Mouse (Mus musculus): Measurements from ENCODE around the gene Sdhb.

The Sdhb gene

DNA sequence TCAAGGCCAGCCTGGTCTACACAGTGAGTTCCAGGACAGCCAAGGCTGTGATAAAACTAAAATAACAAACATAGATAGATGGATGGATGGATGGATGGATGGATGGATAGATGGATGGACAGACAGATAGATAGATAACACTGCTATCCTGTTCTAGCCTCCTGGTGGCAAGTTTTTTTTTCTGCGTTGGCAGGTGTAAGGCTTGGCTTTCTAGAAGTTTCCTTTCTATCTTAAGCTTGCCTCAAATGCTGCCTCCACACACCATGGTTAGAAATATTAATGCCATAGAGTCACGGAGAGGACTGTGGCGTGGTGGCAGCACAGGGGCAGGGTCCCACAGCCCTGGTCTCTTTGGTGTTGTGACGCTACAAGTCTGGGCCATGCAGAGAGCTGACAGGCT is 15.4 kb upstream of the Sdhb start:
- ChIA-PET POLR2A (interaction anchor here in 1 of 4 experiments (0.7 to 1.5 kb wide), 2 partner anchors 8 to 12 kb away, joined by 3 read pairs; no protein-coding TSS in a partner anchor), CTCF (interaction anchor here in 1 of 4 experiments (0.6 kb wide), 1 partner anchor 201 kb away, joined by 10 read pairs; no protein-coding TSS in a partner anchor)

DNA sequence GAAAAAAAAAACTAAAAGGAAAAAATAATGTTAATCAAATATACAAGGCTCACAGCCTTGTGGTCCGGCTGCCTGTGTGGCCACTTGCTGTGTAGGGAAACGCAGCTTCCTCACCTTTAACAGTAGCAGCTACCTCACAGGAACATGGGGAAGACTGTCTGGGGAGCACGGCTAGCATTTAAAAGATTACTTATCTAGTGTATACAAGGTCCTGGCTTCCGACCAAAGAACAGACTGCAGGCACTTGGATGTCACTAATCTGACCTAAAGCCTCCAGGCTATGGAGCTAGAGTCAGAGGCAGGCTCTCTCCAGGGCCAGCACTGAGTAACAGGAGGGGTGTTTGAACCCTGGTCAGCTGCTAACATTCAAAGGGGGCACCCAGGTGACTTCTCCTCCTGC is 15.0 kb upstream of the Sdhb start:
- POLR2A ChIA-PET, result interaction anchor here in 3 of 4 experiments (0.7 to 1.5 kb wide), 5 partner anchors 9 to 1391 kb away, joined by 3 to 5 read pairs (median 3); no protein-coding TSS in a partner anchor

GRCm38 (mm10) chr4:140946580-140947205 is 14.3 kb upstream of the Sdhb start:
- ChIA-PET CTCF (interaction anchor here in 2 of 4 experiments (0.6 to 1.1 kb wide), 7 partner anchors 9 to 202 kb away, joined by 3 to 8 read pairs (median 5); no protein-coding TSS in a partner anchor), POLR2A (interaction anchor here in 3 of 4 experiments (0.6 to 2.0 kb wide), 10 partner anchors 9 to 1390 kb away, joined by 3 to 6 read pairs (median 3); partner anchors contain the start of gene Necap2 (in 1 of the 3))

More for the DNA sequence above, 15.0 kb upstream of the Sdhb start:
- CTCF ChIA-PET, result interaction anchor here in 2 of 4 experiments (0.6 to 1.1 kb wide), 2 partner anchors 12 to 201 kb away, joined by 6 to 10 read pairs; no protein-coding TSS in a partner anchor

- CTCF ChIA-PET, result interaction anchor here (0.5 to 2.0 kb wide), 14 partner anchors 10 to 1158 kb away, joined by 3 to 13 read pairs (median 4); no protein-coding TSS in a partner anchor
- POLR2A ChIA-PET, result interaction anchor here in 3 of 4 experiments (0.6 to 2.0 kb wide), 19 partner anchors 10 to 248 kb away, joined by 3 to 7 read pairs (median 3); partner anchors contain the start of gene Necap2 (in 1 of the 3)
Measured at GRCm38 (mm10) chr4:140947487-140948440, 13.2 kb upstream of the Sdhb start.

GRCm38 (mm10) chr4:140948481-140948880 is 12.5 kb upstream of the Sdhb start:
- CTCF ChIA-PET, result interaction anchor here (0.6 to 2.0 kb wide), 15 partner anchors 9 to 1158 kb away, joined by 3 to 13 read pairs (median 4); no protein-coding TSS in a partner anchor

GRCm38 (mm10) chr4:140949052-140949451 is 12.0 kb upstream of the Sdhb start:
- CTCF ChIA-PET, result interaction anchor here (0.6 to 2.0 kb wide), 9 partner anchors 8 to 399 kb away, joined by 3 to 12 read pairs (median 4); no protein-coding TSS in a partner anchor
- POLR2A ChIA-PET, result interaction anchor here in 3 of 4 experiments (0.6 to 1.7 kb wide), 12 partner anchors 9 to 1211 kb away, joined by 3 to 7 read pairs (median 3); no protein-coding TSS in a partner anchor

More at GRCm38 (mm10) chr4:140948481-140948880, 12.5 kb upstream of the Sdhb start:
- POLR2A ChIA-PET, result interaction anchor here (0.6 to 2.0 kb wide), 18 partner anchors 9 to 1210 kb away, joined by 3 to 7 read pairs (median 3); partner anchors contain the start of gene Necap2 (in 1 of the 4)

- POLR2A ChIA-PET, result interaction anchor here in 2 of 4 experiments (1.0 to 1.7 kb wide), 4 partner anchors 13 to 35 kb away, joined by 3 to 4 read pairs (median 3); no protein-coding TSS in a partner anchor
- CTCF ChIA-PET, result interaction anchor here in 3 of 4 experiments (0.6 to 1.9 kb wide), 5 partner anchors 8 to 165 kb away, joined by 3 to 10 read pairs (median 4); no protein-coding TSS in a partner anchor
Measured at GRCm38 (mm10) chr4:140949616-140950015, 11.4 kb upstream of the Sdhb start.

DNA sequence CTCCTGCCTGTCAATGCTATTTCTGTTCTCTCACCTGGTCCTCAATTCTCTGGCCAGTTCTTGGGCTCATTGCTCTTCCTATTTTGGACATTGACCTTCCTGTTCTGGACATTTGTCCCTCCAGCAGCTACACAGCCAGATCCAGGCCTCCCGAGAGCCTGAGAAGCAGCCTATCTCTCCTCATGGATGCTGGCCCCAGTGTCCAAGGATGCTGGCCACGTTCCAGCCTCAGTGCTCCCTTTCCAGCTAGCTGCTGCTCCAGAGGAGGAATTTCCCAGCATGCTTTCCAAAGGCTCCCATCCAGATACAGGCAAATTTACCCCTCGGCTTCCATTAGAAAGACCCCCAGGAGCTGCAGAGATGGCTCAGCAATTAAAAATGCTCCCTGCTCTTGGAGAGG is 10.4 kb upstream of the Sdhb start:
- CTCF ChIA-PET, result interaction anchor here in 1 of 4 experiments (0.9 kb wide), 1 partner anchor 10 kb away, joined by 3 read pairs; no protein-coding TSS in a partner anchor
- POLR2A ChIA-PET, result interaction anchor here in 1 of 4 experiments (2.4 kb wide), 1 partner anchor 18 kb away, joined by 8 read pairs; no protein-coding TSS in a partner anchor

GRCm38 (mm10) chr4:140951861-140952641 is 9.0 kb upstream of the Sdhb start:
- POLR2A ChIA-PET, result interaction anchor here in 3 of 4 experiments (0.5 to 2.4 kb wide), 10 partner anchors 14 to 331 kb away, joined by 3 to 8 read pairs (median 4); no protein-coding TSS in a partner anchor

DNA sequence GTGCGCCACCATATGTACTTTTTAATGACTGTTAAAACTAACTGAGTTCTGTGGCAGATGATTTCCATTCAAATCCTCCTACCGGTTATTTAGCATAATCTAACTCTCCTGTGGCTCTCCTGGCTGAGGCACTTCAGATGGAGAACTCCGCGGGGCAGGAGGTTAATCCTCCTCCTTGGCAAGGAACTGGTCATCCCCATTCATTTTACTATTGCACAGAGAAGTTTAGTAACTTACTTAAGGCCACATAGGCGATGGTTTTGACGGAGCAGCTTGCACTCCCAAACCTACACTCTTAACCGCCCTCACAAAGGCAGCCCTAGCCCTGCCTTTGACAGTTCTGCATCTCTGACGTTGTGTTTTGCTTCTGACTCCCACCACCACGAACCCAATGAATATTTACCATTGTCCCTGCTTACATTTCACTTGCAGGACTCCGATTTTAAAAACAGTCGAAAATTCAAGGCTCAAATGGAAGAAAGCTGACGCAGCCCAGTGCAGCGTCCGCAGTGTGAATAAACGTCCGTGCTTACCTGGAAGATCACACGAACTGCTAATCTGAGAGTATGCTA is 3.8 kb upstream of the Sdhb start:
- CTCF ChIA-PET, result interaction anchor here (0.5 to 2.0 kb wide), 31 partner anchors 8 to 225 kb away, joined by 3 to 12 read pairs (median 4); no protein-coding TSS in a partner anchor
- POLR2A ChIA-PET, result interaction anchor here in 2 of 4 experiments (0.6 to 1.8 kb wide), 10 partner anchors 9 to 239 kb away, joined by 3 to 5 read pairs (median 3); no protein-coding TSS in a partner anchor

More at GRCm38 (mm10) chr4:140951861-140952641, 9.0 kb upstream of the Sdhb start:
- CTCF ChIA-PET, result interaction anchor here in 1 of 4 experiments (0.9 kb wide), 1 partner anchor 427 kb away, joined by 3 read pairs; no protein-coding TSS in a partner anchor

- ChIA-PET CTCF (interaction anchor here (0.5 to 2.0 kb wide), 33 partner anchors 9 to 226 kb away, joined by 3 to 12 read pairs (median 4); no protein-coding TSS in a partner anchor), POLR2A (interaction anchor here in 2 of 4 experiments (0.6 to 1.8 kb wide), 12 partner anchors 9 to 918 kb away, joined by 3 to 5 read pairs (median 3); no protein-coding TSS in a partner anchor)
Measured at GRCm38 (mm10) chr4:140957725-140958124, 3.3 kb upstream of the Sdhb start.

DNA sequence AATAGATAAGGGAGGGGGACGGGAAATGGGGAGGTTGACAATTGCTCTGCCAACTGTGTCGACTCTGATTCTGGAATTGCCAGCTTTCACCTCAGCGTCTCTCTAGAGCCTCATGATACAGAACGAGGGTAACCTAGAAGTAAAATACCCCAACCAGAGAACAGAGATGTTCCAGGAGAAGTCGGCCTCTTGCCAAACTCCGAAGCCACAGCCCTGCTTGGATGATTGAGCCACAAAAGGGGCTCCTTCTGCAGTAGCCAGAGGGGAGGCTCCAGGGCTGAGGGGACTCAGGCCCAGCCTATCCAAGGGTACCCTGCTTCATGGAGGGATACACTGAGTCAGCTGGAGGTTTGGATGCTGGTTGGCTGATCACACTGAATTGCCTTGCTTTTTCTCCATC is 2.7 kb upstream of the Sdhb start:
- ChIA-PET CTCF (interaction anchor here (0.7 to 2.0 kb wide), 18 partner anchors 9 to 226 kb away, joined by 3 to 12 read pairs (median 6); no protein-coding TSS in a partner anchor), POLR2A (interaction anchor here in 1 of 4 experiments (0.6 to 1.2 kb wide), 4 partner anchors 24 to 917 kb away, joined by 3 read pairs; no protein-coding TSS in a partner anchor)

GRCm38 (mm10) chr4:140959128-140959679 is 1.8 kb upstream of the Sdhb start:
- POLR2A ChIA-PET, result interaction anchor here in 1 of 4 experiments (0.7 to 0.9 kb wide), 2 partner anchors 119 to 183 kb away, joined by 3 read pairs; partner anchors contain the start of gene Necap2
- CTCF ChIA-PET, result interaction anchor here in 2 of 4 experiments (0.5 to 0.6 kb wide), 2 partner anchors 11 to 285 kb away, joined by 4 read pairs; no protein-coding TSS in a partner anchor

GRCm38 (mm10) chr4:140959715-140960479 is 1.1 kb upstream of the Sdhb start:
- POLR2A ChIA-PET, result interaction anchor here in 2 of 4 experiments (0.5 to 1.1 kb wide), 5 partner anchors 10 to 183 kb away, joined by 3 to 4 read pairs (median 3); no protein-coding TSS in a partner anchor
- CTCF ChIA-PET, result interaction anchor here in 1 of 4 experiments (0.6 to 1.0 kb wide), 5 partner anchors 9 to 161 kb away, joined by 3 to 4 read pairs (median 3); no protein-coding TSS in a partner anchor
